Mouse (Mus musculus) intestine, embryonic 14.5 days (tissue): ENCODE measurements around the gene Amacr. TPM values are rescaled to one million over a fixed set of nuclear protein-coding genes. Genes with fewer than 3 reads are reported as not detected.
A peak's percentile ranks its signal among the peaks of the same experiment; 100 is the strongest.
"Not testable (repeated sequence)": the region's sequence is repeated elsewhere in the genome, so short reads cannot be mapped to it uniquely, and the experiment has no call there.

Experiments used
- ATAC-seq: fragments of 200-750 bp; cut with Nextera tagmentation; replicated peaks from 2 replicates; pipeline ENCODE4 v1.8.0; 2017; ENCODE audit warnings: low read depth, moderate number of reproducible peaks, moderate TSS enrichment, moderate library complexity; ENCODE audit not compliant: low FRiP score, low TSS enrichment
- DNase-seq: peaks from one replicate; pipeline ENCODE4 v3.0.0-alpha.2; 2018; ENCODE audit warnings: low spot score
- H3K27ac ChIP-seq: fragments of 300-500 bp; sonication (generic); 2 replicates; pipeline ENCODE4 v1.5.1; 2014; ENCODE audit warnings: low read depth, mild to moderate bottlenecking, control low read depth
- H3K27me3 ChIP-seq: fragments of 300-500 bp; sonication (generic); replicated peaks from 2 replicates; pipeline ENCODE4 v1.6.1; 2014; ENCODE audit warnings: low read length, control low read depth; ENCODE audit not compliant: control insufficient read depth, insufficient read depth
- H3K36me3 ChIP-seq: fragments of 300-500 bp; sonication (generic); 2 replicates; pipeline ENCODE4 v1.6.1; 2014; ENCODE audit warnings: low read length, control low read depth; ENCODE audit not compliant: control insufficient read depth, insufficient read depth
- H3K4me1 ChIP-seq: fragments of 300-500 bp; sonication (generic); replicated peaks from 2 replicates; pipeline ENCODE4 v1.6.1; 2014; ENCODE audit warnings: low read length, control low read depth, mixed read lengths; ENCODE audit not compliant: control insufficient read depth, insufficient read depth
- H3K4me2 ChIP-seq: fragments of 300-500 bp; sonication (generic); 2 replicates; pipeline ENCODE4 v1.6.1; 2014; ENCODE audit warnings: low read length
- H3K4me3 ChIP-seq: fragments of 300-500 bp; sonication (generic); 2 replicates; pipeline ENCODE4 v1.5.1; 2014; ENCODE audit warnings: low read depth, low read length, control low read depth, mixed read lengths
- H3K9ac ChIP-seq: fragments of 300-500 bp; sonication (generic); 2 replicates; pipeline ENCODE4 v1.6.1; 2014; ENCODE audit warnings: mild to moderate bottlenecking, low read length
- H3K9me3 ChIP-seq: fragments of 300-500 bp; sonication (generic); 2 replicates; pipeline ENCODE4 v1.6.1; 2016; ENCODE audit warnings: low read length, control low read depth; ENCODE audit not compliant: control insufficient read depth
- whole genome bisulfite sequencing: fragments of 180-500 bp; shearing (Covaris S2); extraction: QIAGEN DNeasy Blood & Tissue Kit; methylation state at CpG from one replicate; pipeline ENCODE4 v1.1.7; 2014; 5-methylcytosine and 5-hydroxymethylcytosine counted together
- polyA plus RNA-seq: library from polyadenylated mRNA; unstranded; fragments of >200 nt; fragmentation: Nextera tagmentation; extraction: Ambion mirVana; gene quantifications from 2 replicates; pipeline ENCODE4 v1.2.1, GENCODE M21; 2014

Amacr gene
- polyA plus RNA-seq, 1 experiment from 2014 or later, result 21.6 TPM

GRCm38 (mm10) chr15:10980712-10981111, 844 bp upstream of the Amacr start:
- no peak overlapping the region for H3K27ac ChIP-seq
- H3K9me3 ChIP-seq, result no peaks in the 10 kb centered on the region
- H3K4me3 ChIP-seq, result no peak overlapping the region; the same call in 1 of the 2 replicates
- H3K27me3 ChIP-seq, result no peaks in the 10 kb centered on the region
- ATAC-seq (no peak), DNase-seq (no peak)
- H3K36me3 ChIP-seq, result no peaks in the 10 kb centered on the region
- WGBS, result 69% methylated on average over 2 of the region's 2 CpGs
- peak overlapping the region; percentile 70; the same call in 1 of the 2 replicates for H3K9ac ChIP-seq
- peaks cover 12% of the 10 kb centered on the region; the same call in 1 of the 2 replicates for H3K4me1 ChIP-seq
- peak overlapping the region; percentile 80 for H3K4me2 ChIP-seq

GRCm38 (mm10) chr15:10982064-10982435, 494 bp downstream of the Amacr start:
- H3K4me3 ChIP-seq, result peak overlapping the region; percentile 68
- H3K9me3 ChIP-seq, result no peaks in the 10 kb centered on the region
- no peaks in the 10 kb centered on the region for H3K27me3 ChIP-seq
- H3K9ac ChIP-seq, result peak overlapping the region; percentile 70
- DNase-seq (no peak), ATAC-seq (no peak)
- H3K4me2 ChIP-seq, result peak overlapping the region; percentile 80
- H3K27ac ChIP-seq, result peak overlapping the region; percentile 82; the same call in 1 of the 2 replicates
- no peaks in the 10 kb centered on the region for H3K36me3 ChIP-seq
- 7% methylated on average over 6 of the region's 6 CpGs for WGBS
- peaks cover 12% of the 10 kb centered on the region; the same call in 1 of the 2 replicates for H3K4me1 ChIP-seq

- peaks cover 10% of the 10 kb centered on the region; the same call in 1 of the 2 replicates for H3K36me3 ChIP-seq
- ATAC-seq, result peak; percentile 41; the same call in 1 of the 2 replicates
- no peak overlapping the region for H3K4me3 ChIP-seq
- peak overlapping the region; percentile 20 for H3K4me2 ChIP-seq
- 60% methylated on average over 6 of the region's 6 CpGs for WGBS
- peak; percentile 57 for DNase-seq
- H3K9me3 ChIP-seq, result no peaks in the 10 kb centered on the region
- no peak overlapping the region for H3K9ac ChIP-seq
- H3K4me1 ChIP-seq, result peaks cover 12% of the 10 kb centered on the region; the same call in 1 of the 2 replicates
- H3K27me3 ChIP-seq, result no peaks in the 10 kb centered on the region
- peak overlapping the region; percentile 27 for H3K27ac ChIP-seq
These were observed 4.2 kb downstream of the Amacr start for GRCm38 (mm10) chr15:10985756-10986155.

- not testable (repeated sequence) for H3K9ac ChIP-seq
These were observed 4.9 kb downstream of the Amacr start for GRCm38 (mm10) chr15:10986477-10986876.

GRCm38 (mm10) chr15:10990411-10990810, 8.9 kb downstream of the Amacr start:
- H3K9me3 ChIP-seq, result no peaks in the 10 kb centered on the region
- H3K36me3 ChIP-seq, result peaks cover 18% of the 10 kb centered on the region
- H3K27me3 ChIP-seq, result no peaks in the 10 kb centered on the region
- WGBS, result 66% methylated on average over 2 of the region's 2 CpGs
- no peak overlapping the region for H3K4me3 ChIP-seq
- H3K4me2 ChIP-seq, result no peak overlapping the region
- DNase-seq, result no peak
- H3K9ac ChIP-seq, result no peak overlapping the region
- no peak for ATAC-seq
- H3K4me1 ChIP-seq, result no peaks in the 10 kb centered on the region
- H3K27ac ChIP-seq, result no peak overlapping the region

More at GRCm38 (mm10) chr15:10986477-10986876, 4.9 kb downstream of the Amacr start:
- not testable (repeated sequence) for H3K9me3 ChIP-seq, ATAC-seq, DNase-seq, H3K4me3 ChIP-seq, H3K27me3 ChIP-seq, H3K4me2 ChIP-seq
- 85% methylated on average over 2 of the region's 2 CpGs for WGBS
- Histone ChIP-seq H3K4me1 (peaks cover 12% of the 10 kb centered on the region; the same call in 1 of the 2 replicates), H3K27ac (peak overlapping the region; percentile 27), H3K36me3 (peaks cover 11% of the 10 kb centered on the region; the same call in 1 of the 2 replicates)

GRCm38 (mm10) chr15:10991566-10991965, 10.0 kb downstream of the Amacr start:
- Histone ChIP-seq H3K4me3 (no peak overlapping the region), H3K4me1 (no peaks in the 10 kb centered on the region), H3K9me3 (no peaks in the 10 kb centered on the region), H3K27ac (no peak overlapping the region), H3K4me2 (no peak overlapping the region), H3K9ac (no peak overlapping the region), H3K27me3 (no peaks in the 10 kb centered on the region), H3K36me3 (peaks cover 18% of the 10 kb centered on the region)
- ATAC-seq (no peak), DNase-seq (no peak)
- WGBS, result 84% methylated on average over 1 of the region's 1 CpGs

- WGBS, result 57% methylated on average over 5 of the region's 5 CpGs
- peaks cover 5% of the 10 kb centered on the region; the same call in 1 of the 2 replicates for H3K36me3 ChIP-seq
- no peak overlapping the region for H3K27ac ChIP-seq
- H3K9me3 ChIP-seq, result no peaks in the 10 kb centered on the region
- H3K4me2 ChIP-seq, result no peak overlapping the region
- DNase-seq, result no peak
- H3K4me3 ChIP-seq, result no peak overlapping the region
- no peak for ATAC-seq
- H3K27me3 ChIP-seq, result no peaks in the 10 kb centered on the region
- H3K9ac ChIP-seq, result no peak overlapping the region
- no peaks in the 10 kb centered on the region for H3K4me1 ChIP-seq
These were observed 18.3 kb downstream of the Amacr start for GRCm38 (mm10) chr15:10999832-11000231.

- no peak for ATAC-seq
- no peak within 1 kb of the TSS for H3K4me2 ChIP-seq
- no peak within 1 kb of the TSS for H3K27ac ChIP-seq
These were observed 18.9 kb downstream of the Amacr start, which contains the start of gene Slc45a2 for GRCm38 (mm10) chr15:11000421-11000820. Slc45a2 (plus strand) TSS chr15:11000721.

GRCm38 (mm10) chr15:11003791-11004190, 22.2 kb downstream of the Amacr start:
- H3K4me1 ChIP-seq, result no peaks in the 10 kb centered on the region
- no peak overlapping the region for H3K27ac ChIP-seq
- no peak for ATAC-seq
- H3K27me3 ChIP-seq, result no peaks in the 10 kb centered on the region
- H3K9me3 ChIP-seq, result no peaks in the 10 kb centered on the region
- H3K9ac ChIP-seq, result no peak overlapping the region
- H3K36me3 ChIP-seq, result no peaks in the 10 kb centered on the region
- H3K4me3 ChIP-seq, result no peak overlapping the region
- DNase-seq, result no peak
- WGBS, result 86% methylated on average over 4 of the region's 4 CpGs
- H3K4me2 ChIP-seq, result no peak overlapping the region

More at GRCm38 (mm10) chr15:11000421-11000820, 18.9 kb downstream of the Amacr start, which contains the start of gene Slc45a2:
- H3K27me3 ChIP-seq, result no peaks in the 10 kb centered on the region
- 64% methylated on average over 7 of the region's 7 CpGs for WGBS
- H3K9me3 ChIP-seq, result no peaks in the 10 kb centered on the region
- H3K4me3 ChIP-seq, result no peak within 1 kb of the TSS
- no peak for DNase-seq
- H3K4me1 ChIP-seq, result no peaks in the 10 kb centered on the region
- no peak within 1 kb of the TSS for H3K9ac ChIP-seq
- H3K36me3 ChIP-seq, result no peaks in the 10 kb centered on the region
